Mouse (Mus musculus) ovary, adult 18-20 months (tissue): Measurements from ENCODE around the gene Nme7.

Source experiments
- DNase-seq: peaks from one replicate; pipeline ENCODE4 v3.0.0; 2022; ENCODE audit warnings: low spot score, mixed read lengths

Nme7 gene

GRCm38 (mm10) chr1:164436749-164437148 is 132.8 kb downstream of the Nme7 start:
- no peak for DNase-seq

DNA sequence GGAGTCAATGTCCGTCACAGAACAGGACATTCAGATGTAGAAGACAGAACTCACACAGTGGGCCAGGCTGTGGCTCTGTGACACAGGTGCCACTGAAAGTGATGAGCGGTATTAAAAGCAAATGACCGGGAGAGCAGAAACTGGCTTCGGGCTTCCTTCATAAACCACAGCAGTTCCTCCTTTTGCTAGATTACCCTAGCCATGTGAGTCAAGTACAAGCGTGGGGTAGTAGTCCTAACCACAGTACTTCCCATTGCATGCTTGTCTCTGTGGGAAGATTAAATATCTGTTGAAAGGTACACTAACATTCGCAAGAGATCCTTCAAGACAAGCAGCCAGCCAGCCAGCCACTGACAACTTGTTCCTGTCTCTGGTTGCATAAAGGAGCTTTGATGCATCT is 136.3 kb downstream of the Nme7 start:
- DNase-seq = no peak

DNA sequence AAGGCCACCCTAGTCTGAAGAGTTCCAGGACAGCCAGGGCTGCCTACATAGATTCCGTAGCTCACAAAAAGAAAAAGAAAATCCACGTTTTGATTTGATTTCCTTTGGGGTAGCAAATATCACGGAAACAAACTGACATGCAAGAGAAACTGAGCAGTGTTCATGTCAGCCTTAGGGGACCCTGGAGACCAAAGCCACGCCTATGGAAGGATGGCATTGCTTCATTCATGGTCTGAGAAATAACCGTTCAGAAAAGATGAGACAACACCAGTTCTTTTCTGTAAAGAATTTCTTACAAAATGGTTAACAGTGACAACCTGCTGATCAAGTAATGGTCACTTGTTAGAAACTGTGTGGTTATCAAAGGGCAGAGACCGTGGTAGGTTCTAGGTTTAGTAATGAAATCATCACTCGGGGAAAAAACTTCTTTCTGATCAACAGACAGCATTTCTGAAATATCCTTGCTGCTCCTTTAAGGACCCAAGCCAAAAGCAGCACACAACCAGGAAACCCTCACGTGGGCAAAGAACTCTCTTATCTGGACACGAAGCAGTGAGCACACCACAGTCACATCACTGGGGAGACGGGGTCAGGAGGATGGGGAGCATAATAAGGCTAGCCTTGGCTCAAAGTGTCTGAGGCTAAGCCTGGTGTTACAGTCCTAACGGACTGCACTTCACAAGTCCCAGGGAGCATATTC is 136.9 kb downstream of the Nme7 start:
- no peak for DNase-seq

- DNase-seq = no peak
Observed at GRCm38 (mm10) chr1:164441408-164441974, 137.6 kb downstream of the Nme7 start.

GRCm38 (mm10) chr1:164445620-164446162 is 141.8 kb downstream of the Nme7 start:
- no peak for DNase-seq

DNA sequence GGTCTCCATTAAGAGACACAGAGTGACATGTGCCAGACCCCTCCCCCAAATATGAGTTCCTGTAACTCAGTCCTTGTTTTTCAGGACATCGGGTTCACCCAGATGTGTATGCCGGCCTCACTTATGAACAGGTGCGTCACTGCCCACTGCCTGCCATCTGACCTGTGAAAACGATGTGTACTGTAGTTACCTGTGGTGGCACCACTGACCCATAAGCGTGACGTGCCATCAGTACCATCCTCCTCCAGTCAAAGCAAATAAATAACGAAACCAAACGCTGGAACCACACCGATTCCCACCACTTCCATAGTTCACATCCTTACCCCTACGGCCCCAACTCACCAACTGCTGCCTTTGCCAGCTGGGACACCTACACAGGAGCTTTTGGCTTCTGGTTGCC is 142.6 kb downstream of the Nme7 start:
- DNase-seq = no peak

GRCm38 (mm10) chr1:164447521-164447920 is 143.6 kb downstream of the Nme7 start:
- no peak for DNase-seq

DNA sequence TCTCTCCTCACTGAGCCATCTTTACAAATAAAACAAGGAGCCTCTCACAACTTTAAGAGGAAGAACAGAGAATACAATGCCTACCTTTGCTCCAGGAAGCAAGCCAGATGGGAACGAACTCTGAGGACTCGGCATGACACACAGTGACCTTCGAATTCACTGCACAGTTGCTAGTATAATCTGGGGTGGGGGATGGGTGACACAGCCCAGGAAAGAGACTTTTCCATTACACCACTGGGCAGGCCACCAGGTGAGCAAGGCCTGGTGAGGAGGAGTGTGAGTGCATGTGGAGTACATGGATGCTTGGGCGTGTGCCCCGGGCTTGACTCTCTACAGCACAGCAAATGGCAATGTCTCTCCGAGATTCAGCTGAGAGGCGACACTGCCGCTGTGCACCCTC is 145.7 kb downstream of the Nme7 start:
- DNase-seq = no peak

- DNase-seq = no peak
Observed at GRCm38 (mm10) chr1:164450231-164450630, 146.3 kb downstream of the Nme7 start.

DNA sequence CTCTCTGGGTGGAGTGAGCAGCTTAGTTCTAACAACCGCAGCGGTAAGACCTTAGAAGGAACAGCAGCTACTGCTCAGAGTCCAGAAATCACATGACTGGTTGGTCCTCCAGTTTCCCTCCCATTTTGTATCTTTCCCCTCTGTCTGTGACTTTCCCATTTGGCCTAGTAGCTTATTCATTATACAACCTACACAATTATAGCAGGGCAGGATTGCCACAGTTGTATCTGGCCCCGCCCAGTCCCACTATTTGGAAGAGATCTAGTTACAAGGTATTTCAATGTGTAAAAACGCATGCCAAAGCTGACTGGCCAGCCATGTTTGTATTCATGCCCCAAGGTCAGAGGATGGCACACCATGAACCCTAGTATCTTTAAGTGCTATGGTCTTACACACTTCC is 146.7 kb downstream of the Nme7 start:
- no peak for DNase-seq

DNA sequence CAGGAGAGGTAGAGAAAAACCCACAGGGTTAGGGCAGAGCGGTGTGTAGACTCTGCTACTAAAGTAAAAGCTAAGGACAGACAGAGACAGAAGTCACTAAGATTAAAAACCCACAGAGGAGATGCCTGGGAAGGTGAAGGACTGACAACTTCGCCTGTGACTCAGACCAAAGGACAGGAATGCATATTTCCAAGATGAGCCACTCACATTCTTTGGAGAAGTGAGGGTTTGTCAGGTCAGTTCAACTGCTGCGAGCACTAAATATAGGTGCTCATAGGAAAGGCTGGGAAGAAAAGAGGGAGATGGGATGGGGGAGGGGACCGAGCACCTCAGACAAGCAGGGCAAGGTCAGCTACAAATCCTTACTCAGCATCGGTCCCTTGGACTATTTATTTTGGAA is 147.4 kb downstream of the Nme7 start:
- DNase-seq = no peak

- DNase-seq = no peak
Observed at GRCm38 (mm10) chr1:164452580-164452979, 148.7 kb downstream of the Nme7 start.

DNA sequence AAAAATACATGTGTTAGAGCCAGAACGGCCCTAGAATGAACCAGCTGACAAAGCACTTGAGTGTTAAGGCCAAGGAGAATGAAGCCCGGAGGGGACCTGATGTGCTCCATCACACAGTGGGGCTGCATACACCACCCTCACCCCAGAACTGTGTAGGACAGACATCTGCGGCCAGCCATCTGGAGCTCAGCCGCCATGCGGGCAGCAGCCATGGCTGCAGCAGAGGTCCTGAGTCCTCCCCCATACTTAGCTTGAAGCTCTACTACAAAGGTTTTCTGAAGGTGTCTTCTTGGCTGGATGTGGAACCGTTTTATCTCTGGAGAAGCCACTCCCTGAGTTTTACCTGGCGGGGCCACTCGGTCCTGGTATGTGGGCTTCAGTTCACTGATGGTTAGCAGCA is 149.2 kb downstream of the Nme7 start:
- no peak for DNase-seq

GRCm38 (mm10) chr1:164453739-164454138 is 149.8 kb downstream of the Nme7 start:
- no peak for DNase-seq

- DNase-seq = no peak
Observed at GRCm38 (mm10) chr1:164454747-164455400, 151.0 kb downstream of the Nme7 start.

- no peak for DNase-seq
Observed at GRCm38 (mm10) chr1:164455614-164456013, 151.7 kb downstream of the Nme7 start.

DNA sequence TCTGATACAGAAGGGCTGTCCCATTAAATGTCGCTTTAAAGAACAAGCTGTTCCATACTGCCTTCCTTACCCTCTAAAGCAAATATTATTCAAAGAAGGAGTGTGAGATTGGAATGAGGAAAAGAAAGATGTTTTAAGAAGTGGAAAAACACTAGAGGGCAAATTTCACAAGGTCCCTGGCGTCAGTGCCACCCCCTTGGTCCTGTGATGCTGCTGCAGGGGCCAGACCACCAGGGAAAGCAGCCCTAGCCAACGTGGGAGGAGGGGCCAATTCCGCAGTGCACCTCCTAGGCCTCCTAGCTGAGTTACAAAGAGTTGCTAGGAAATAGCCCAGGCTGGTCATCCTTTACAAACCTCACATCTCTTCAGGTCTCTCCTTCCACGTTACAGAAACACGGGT is 152.1 kb downstream of the Nme7 start:
- no peak for DNase-seq

DNA sequence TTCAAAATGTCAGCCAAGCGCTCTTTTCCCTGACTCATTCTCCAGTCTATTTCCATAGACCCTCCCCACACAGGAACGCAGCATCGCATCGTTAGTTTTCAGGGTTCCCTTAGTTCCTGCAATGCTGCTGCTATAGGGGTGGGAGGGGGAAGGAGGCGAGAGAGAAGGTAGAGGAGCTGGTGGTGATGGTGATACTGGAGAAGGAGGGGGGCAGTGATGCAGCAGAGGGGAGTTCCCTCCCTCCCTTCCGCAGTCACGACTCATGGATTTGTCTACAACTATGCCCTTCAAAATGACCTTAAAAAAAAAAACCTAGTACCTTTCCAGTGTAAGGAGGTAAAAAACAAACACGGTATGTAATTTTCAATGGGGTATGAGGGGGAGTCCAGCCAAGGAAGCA is 152.8 kb downstream of the Nme7 start:
- no peak for DNase-seq

DNA sequence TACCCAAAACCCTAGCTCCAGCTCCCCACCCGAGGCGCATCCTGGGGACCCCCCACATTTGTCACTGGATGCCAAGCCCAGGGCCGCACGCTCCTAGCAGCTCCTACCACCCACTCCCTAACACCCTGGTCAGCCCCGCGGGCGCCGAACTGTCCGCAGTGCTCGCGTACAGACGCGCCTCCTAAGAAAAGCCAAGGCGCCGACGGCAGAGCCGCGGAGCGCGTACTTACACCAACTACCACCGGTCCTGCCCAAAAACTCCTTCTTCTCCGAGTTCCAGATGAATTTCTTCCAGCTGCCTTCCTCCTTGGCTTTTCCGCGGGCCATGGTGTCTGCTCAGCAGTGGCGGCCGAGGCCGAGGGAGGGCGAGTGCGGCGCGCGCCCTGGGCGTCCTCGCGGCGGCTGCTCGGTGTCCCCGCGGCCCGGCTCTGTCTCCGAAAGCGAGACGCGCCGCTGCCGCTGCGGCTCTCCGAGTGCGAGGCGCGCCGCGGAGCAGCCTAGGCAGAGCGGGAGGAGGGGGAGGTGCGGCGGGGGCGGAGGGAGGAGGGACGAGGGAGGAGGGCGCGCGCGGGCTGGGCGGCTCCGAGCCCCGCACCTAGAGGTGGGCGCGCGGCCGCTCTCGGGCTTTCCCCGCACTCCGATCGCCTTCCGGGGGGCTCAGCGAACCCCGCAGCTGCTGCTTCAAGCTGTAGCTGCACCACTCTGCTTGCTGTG is 153.8 kb downstream of the Nme7 start:
- peak; percentile 44 for DNase-seq

DNA sequence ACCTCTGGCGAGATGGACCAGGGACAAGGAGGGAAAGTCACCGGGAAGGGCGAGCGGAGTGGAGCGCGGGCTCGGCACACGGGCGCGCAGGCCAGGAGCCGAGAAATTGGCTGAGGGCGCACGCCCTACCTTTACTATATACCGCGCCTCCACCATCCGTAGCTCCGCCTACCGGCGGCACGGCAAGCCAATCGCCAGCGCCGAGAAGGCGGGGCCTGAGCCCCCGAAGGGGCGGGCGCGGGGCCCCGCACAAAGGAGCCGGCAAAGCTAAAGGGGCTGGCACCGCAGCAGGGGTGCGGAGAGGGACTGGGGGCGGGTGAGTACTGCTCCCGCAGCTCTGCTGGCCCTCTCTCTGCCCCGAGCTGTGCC is 154.3 kb downstream of the Nme7 start, which contains the start of gene Atp1b1:
Gene Atp1b1, minus strand, starts transcription at position 111 of the 369 bp plus-strand sequence.
- DNase-seq = peak; percentile 82

- DNase-seq = peak; percentile 28
Observed at GRCm38 (mm10) chr1:164458621-164459051, 154.7 kb downstream of the Nme7 start.

DNA sequence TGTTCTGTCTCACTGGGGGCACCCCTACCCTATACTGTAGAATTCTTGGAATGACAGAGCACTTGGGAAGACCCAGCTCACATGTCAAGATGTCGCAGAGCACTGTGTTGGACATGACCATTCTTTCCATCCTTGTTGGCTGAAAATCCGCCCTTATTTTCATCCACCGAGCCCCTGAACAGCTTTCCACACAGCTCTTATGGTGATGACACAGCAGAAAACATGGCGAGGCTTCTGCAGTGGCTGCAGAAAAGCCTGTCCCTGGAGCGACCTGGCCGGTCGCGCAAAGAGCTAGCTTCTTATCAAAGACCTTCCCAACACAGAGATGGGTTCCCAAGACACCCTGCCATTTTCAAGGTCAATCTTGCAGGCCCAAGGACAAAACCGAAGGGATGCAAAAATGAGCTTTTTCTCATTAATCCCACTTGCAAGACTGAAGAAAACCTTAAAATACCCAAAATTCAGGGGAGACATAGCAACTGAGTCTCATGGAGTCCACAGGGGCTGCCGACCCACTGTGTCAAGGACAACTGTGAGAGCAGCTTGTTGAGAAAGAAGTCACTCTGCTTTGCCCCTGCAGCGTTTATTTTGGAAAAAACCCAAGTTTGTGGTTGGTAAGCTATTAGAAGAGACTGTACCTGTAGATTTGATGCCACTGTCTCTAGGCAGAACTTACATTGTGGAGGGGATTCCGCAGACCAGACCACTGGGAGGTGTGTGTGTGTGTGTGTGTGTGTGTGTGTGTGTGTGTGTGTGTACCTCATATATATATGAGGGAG is 155.4 kb downstream of the Nme7 start:
- DNase-seq = no peak
